Mouse (Mus musculus) forebrain, postnatal 0 days (tissue): ENCODE measurements at regions not wholly inside any gene's neighbourhood (a gene's known extent, or its start where the extent isn't known, plus 50 kb on each side); places are given as distances from the start of the nearest gene placed in this dataset.
A peak's percentile ranks its signal among the peaks of the same experiment; 100 is the strongest.

Experiments
- ATAC-seq: fragments of 200-750 bp; cut with Nextera tagmentation; 2 replicates; pipeline ENCODE4 v1.8.0; 2017; ENCODE audit warnings: mild to moderate bottlenecking, moderate library complexity
- DNase-seq: peaks from one replicate; pipeline ENCODE4 v3.0.0-alpha.2; 2015
- H3K27ac ChIP-seq: fragments of 300-500 bp; sonication (generic); 2 replicates; pipeline ENCODE4 v1.5.1; 2014; ENCODE audit warnings: low read depth, mild to moderate bottlenecking, antibody characterized with exemption, low read length, moderate library complexity, mixed read lengths
- H3K27me3 ChIP-seq: fragments of 300-500 bp; sonication (generic); 2 replicates; pipeline ENCODE4 v1.6.1; 2014; ENCODE audit warnings: mild to moderate bottlenecking, low read length, mixed read lengths; ENCODE audit not compliant: insufficient read depth
- H3K36me3 ChIP-seq: fragments of 300-500 bp; sonication (generic); 2 replicates; pipeline ENCODE4 v1.6.1; 2014; ENCODE audit warnings: mild to moderate bottlenecking, moderate library complexity; ENCODE audit not compliant: insufficient read depth
- H3K4me1 ChIP-seq: fragments of 300-500 bp; sonication (generic); 2 replicates; pipeline ENCODE4 v1.6.1; 2014; ENCODE audit warnings: antibody characterized with exemption; ENCODE audit not compliant: insufficient read depth
- H3K4me2 ChIP-seq: fragments of 300-500 bp; sonication (generic); 2 replicates; pipeline ENCODE4 v1.6.1; 2014; ENCODE audit warnings: low read depth, mild to moderate bottlenecking, moderate library complexity
- H3K4me3 ChIP-seq: fragments of 300-500 bp; sonication (generic); 2 replicates; pipeline ENCODE4 v1.5.1; 2014; ENCODE audit warnings: low read depth, low read length, mixed read lengths
- H3K9ac ChIP-seq: fragments of 300-500 bp; sonication (generic); 2 replicates; pipeline ENCODE4 v1.6.1; 2014; ENCODE audit warnings: mild to moderate bottlenecking
- H3K9me3 ChIP-seq: fragments of 300-500 bp; sonication (generic); 2 replicates; pipeline ENCODE4 v1.6.1; 2016; ENCODE audit warnings: low read length
- CTCF ChIP-seq: sonication (generic); IDR thresholded peaks from 2 replicates; pipeline ENCODE4 v1.5.1; 2016; ENCODE audit warnings: antibody characterized with exemption, control low read depth, low read depth
- WGBS: fragments of 180-500 bp; shearing (Covaris S2); extraction: QIAGEN DNeasy Blood & Tissue Kit; methylation state at CpG from one replicate; pipeline ENCODE4 v1.1.7; 2014; 5-methylcytosine and 5-hydroxymethylcytosine counted together

GRCm38 (mm10) chr1:56346638-56347037 lies 290.6 kb downstream of the Hsfy2 start:
- ATAC-seq, result no peak
- DNase-seq, result no peak
- H3K27ac ChIP-seq, result no peak overlapping the region

GRCm38 (mm10) chr1:56344952-56345351 lies 292.3 kb downstream of the Hsfy2 start:
- H3K4me3 ChIP-seq, result no peak overlapping the region
- peak; percentile 86 for ATAC-seq
- 29% methylated on average over 6 of the region's 6 CpGs for WGBS
- H3K9ac ChIP-seq, result no peak overlapping the region
- no peaks in the 10 kb centered on the region for H3K9me3 ChIP-seq
- H3K4me1 ChIP-seq, result no peaks in the 10 kb centered on the region
- no peak for TF ChIP-seq CTCF
- H3K36me3 ChIP-seq, result no peaks in the 10 kb centered on the region
- H3K4me2 ChIP-seq, result no peak overlapping the region
- H3K27me3 ChIP-seq, result no peaks in the 10 kb centered on the region
- peak; percentile 76 for DNase-seq
- peak overlapping the region; percentile 36; the same call in 1 of the 2 replicates for H3K27ac ChIP-seq

More at GRCm38 (mm10) chr1:56346638-56347037, 290.6 kb downstream of the Hsfy2 start:
- Histone ChIP-seq H3K9me3 (no peaks in the 10 kb centered on the region), H3K27me3 (no peaks in the 10 kb centered on the region), H3K4me3 (no peak overlapping the region), H3K4me1 (no peaks in the 10 kb centered on the region), H3K4me2 (no peak overlapping the region), H3K9ac (no peak overlapping the region), H3K36me3 (no peaks in the 10 kb centered on the region)
- WGBS, result 62% methylated on average over 4 of the region's 4 CpGs
- no peak for TF ChIP-seq CTCF

DNA sequence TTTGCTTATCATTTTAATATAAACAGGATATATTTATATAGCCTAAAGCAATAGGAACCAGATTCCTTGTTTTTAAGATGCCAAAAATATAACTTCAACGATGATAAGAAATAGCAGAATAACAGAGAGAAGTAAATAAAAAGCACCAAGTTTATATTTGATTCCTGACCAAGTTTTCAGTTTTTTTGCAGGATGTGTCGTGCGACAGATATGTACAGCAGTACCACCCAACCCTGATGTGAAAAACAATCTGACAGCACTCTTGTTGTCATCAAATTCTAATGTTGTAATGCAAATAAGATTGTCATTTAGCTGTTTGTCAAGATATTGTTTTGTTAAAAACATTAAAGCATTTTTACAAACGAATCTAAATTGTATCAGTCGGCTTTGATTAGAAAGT lies 309.9 kb downstream of the Hsfy2 start:
- WGBS, result 78% methylated on average over 5 of the region's 5 CpGs
- H3K27me3 ChIP-seq, result no peaks in the 10 kb centered on the region
- no peaks in the 10 kb centered on the region for H3K4me1 ChIP-seq
- ATAC-seq (no peak), DNase-seq (no peak)
- TF ChIP-seq CTCF, result no peak
- H3K9me3 ChIP-seq, result no peaks in the 10 kb centered on the region
- H3K4me3 ChIP-seq, result no peak overlapping the region
- H3K36me3 ChIP-seq, result no peaks in the 10 kb centered on the region
- H3K4me2 ChIP-seq, result no peak overlapping the region
- H3K27ac ChIP-seq, result no peak overlapping the region
- H3K9ac ChIP-seq, result no peak overlapping the region

DNA sequence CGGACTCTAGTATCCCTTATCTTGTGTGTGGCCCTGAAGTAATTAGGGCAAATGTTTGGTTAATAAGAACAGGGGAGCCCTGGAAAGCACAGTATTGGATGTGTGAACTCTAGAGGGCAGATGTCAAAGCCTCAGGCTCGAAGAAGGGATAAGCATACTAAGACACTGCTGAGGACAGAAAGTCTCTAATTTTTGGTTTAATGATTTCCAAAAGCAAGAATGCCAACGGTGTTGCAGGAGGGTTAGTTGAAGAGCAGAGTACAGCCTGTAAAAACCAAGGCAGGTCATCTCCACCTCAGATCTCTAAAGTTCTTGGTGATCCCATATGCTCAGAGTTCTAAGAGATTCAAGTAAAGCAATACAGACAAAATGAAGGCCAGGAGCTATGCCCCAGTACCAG lies 328.6 kb downstream of the Hsfy2 start:
- WGBS, result 81% methylated on average over 3 of the region's 3 CpGs
- Histone ChIP-seq H3K9ac (no peak overlapping the region), H3K27ac (no peak overlapping the region), H3K9me3 (no peaks in the 10 kb centered on the region), H3K4me1 (no peaks in the 10 kb centered on the region), H3K4me3 (no peak overlapping the region), H3K27me3 (no peaks in the 10 kb centered on the region), H3K4me2 (no peak overlapping the region), H3K36me3 (no peaks in the 10 kb centered on the region)
- DNase-seq (no peak), ATAC-seq (no peak)
- TF ChIP-seq CTCF, result no peak

DNA sequence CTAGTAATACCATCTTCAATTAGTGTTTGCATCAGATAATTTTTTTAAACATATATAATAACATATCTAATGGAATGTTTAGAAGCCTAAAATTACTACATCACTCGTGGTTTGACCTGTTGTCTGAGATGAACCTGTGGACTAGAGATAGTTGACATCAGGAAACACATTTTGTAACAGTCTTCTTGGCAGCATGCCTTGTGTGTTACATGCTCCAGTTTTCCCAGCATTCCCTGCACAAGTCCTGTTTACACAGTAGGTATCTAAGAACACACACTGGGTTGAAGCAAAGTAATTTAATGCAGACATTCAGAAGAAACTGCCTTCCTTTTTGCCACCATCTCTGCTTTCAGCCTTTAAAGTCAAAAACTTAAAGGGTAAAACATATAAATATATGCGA lies 342.8 kb downstream of the Hsfy2 start:
- WGBS, result 69% methylated on average over 2 of the region's 2 CpGs
- Histone ChIP-seq H3K4me2 (no peak overlapping the region), H3K36me3 (no peaks in the 10 kb centered on the region), H3K4me3 (no peak overlapping the region), H3K27ac (no peak overlapping the region), H3K4me1 (no peaks in the 10 kb centered on the region), H3K9me3 (no peaks in the 10 kb centered on the region), H3K9ac (no peak overlapping the region), H3K27me3 (no peaks in the 10 kb centered on the region)
- ATAC-seq (no peak), DNase-seq (no peak)
- TF ChIP-seq CTCF, result no peak

DNA sequence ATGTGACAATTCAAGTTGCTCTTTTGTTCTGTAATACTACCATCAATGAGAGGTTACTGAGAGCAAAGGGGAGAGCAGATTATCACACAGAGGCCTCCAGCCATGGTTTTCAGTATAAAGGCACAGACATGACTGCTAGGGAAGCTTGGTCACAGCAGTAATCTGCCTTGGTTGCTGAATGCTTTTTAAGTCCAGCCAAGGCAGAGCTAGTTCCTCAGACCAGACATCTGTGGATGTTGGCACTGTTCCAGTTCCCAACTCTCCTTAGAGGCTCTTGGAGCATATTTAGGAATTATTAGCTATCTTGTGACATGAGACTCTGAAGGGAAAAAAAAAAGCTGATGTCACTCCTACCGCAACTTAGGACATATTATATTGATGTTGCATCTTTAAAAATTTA lies 347.5 kb downstream of the Hsfy2 start:
- DNase-seq, result no peak
- ATAC-seq, result no peak
- no peak overlapping the region for H3K4me2 ChIP-seq
- no peak overlapping the region for H3K9ac ChIP-seq
- no peaks in the 10 kb centered on the region for H3K27me3 ChIP-seq
- H3K4me1 ChIP-seq, result no peaks in the 10 kb centered on the region
- H3K27ac ChIP-seq, result no peak overlapping the region
- H3K9me3 ChIP-seq, result no peaks in the 10 kb centered on the region
- WGBS, result 46% methylated on average over 1 of the region's 1 CpGs
- no peak for TF ChIP-seq CTCF
- no peak overlapping the region for H3K4me3 ChIP-seq
- H3K36me3 ChIP-seq, result no peaks in the 10 kb centered on the region

- Histone ChIP-seq H3K9me3 (no peaks in the 10 kb centered on the region), H3K4me2 (no peak overlapping the region), H3K4me3 (no peak overlapping the region), H3K27ac (no peak overlapping the region), H3K9ac (no peak overlapping the region), H3K27me3 (no peaks in the 10 kb centered on the region), H3K4me1 (no peaks in the 10 kb centered on the region), H3K36me3 (no peaks in the 10 kb centered on the region)
- ATAC-seq (no peak), DNase-seq (no peak)
- 78% methylated on average over 12 of the region's 12 CpGs for WGBS
- no peak for TF ChIP-seq CTCF
Measured at GRCm38 (mm10) chr1:56286386-56287045, 350.7 kb downstream of the Hsfy2 start.
